Mouse (Mus musculus): ENCODE data around the gene Ifi44.
A peak's percentile ranks its signal among the peaks of the same experiment; 100 is the strongest.

The Ifi44 gene

DNA sequence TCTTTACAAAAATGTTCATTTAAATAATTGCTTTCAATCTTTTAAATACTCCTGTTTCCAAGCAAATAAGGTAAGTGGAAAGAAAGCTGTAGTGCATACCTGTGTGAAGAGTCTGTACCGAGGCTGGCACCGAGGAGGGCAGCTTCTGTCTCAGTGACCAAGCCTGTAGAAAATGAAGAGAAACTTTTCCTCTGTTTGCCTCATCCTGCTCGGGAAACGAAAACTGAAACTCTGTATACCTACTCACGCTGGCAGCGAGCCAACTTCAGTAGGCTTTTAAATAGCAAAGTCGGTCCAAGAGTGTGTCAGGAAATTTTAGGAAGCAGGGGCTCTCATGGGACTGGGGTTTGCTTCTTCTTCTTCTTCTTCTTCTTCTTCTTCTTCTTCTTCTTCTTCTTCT is at the start of gene Ifi44:
Ifi44 (minus strand) TSS at position 224 of the 400 bp plus-strand sequence.
- DNase-seq (ENCODE audit: low read depth) = no peak

DNA sequence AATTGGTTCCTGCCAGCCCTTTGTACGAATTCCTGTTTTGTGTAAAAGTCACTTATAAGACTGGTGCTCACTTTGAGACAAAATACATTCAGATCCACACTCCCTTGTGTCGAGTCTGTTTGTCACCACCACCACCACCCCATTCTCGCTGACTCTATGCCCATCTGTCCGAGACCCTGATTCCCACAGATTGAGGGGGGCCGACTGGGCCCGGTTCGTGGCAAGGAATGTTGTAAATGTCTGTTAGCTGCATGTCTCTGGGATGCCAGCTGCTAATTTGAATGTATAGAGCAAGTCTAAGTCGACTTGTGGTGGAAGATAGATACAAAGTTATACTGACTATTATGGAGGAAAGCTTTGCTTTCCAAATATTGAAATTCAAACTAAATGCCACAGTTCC is 38.9 kb upstream of the Ifi44 start:
- no peak for DNase-seq (ENCODE audit: low read depth)

GRCm38 (mm10) chr3:151775089-151775488 is 25.3 kb upstream of the Ifi44 start:
- peak; percentile 38 for DNase-seq (ENCODE audit: low read depth)

- peak; percentile 65 for DNase-seq (ENCODE audit: low read depth)
Measured at GRCm38 (mm10) chr3:151771074-151771473, 21.3 kb upstream of the Ifi44 start.

GRCm38 (mm10) chr3:151748514-151748913 is 1.2 kb downstream of the Ifi44 start:
- DNase-seq (ENCODE audit: low read depth) = no peak

DNA sequence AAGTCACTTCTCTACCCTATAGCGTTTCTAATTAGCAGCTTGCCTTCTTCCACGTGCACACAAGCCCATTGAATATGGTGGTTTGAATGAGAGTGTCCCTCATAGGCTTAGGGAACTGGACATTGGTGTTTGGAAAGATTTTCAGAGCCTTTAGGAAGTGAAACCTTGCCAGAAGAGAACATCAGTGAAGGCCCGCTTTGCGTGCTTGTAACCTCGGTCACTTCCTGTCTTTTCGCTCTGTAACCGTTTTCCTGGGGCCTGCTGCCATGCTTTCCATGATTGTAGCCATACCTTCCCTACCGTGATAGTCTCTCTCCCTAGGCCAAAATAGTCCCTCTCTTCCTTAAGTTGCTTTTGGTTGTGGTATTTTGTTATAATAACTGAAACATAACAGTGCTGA is 3.7 kb downstream of the Ifi44 start:
- no peak for DNase-seq (ENCODE audit: low read depth)

GRCm38 (mm10) chr3:151742223-151742622 is 7.5 kb downstream of the Ifi44 start:
- no peak for DNase-seq (ENCODE audit: low read depth)

DNA sequence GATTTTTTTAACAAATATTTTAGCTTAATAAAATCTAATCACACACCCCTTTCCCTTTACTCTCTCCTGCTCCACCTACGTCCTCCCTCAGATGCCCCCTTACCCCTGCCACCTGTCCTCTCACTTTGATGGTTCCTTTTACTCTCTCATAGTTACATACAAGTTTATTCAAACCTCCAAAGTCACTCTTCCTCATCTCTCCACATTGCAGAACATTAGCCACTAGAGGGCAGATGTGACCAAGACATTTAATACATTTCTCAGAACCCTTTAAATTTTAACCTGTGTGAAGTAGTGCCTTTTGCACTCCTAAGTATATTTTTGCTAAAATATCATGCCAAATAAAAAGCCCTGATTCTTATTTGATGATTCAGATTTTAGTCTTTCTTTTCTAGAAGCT is 33.5 kb downstream of the Ifi44 start:
- DNase-seq (ENCODE audit: low read depth) = peak; percentile 58

GRCm38 (mm10) chr3:151707335-151707734 is 42.4 kb downstream of the Ifi44 start:
- no peak for DNase-seq (ENCODE audit: low read depth)
